Mouse (Mus musculus) hindbrain, postnatal 0 days (tissue): ENCODE measurements at regions not wholly inside any gene's neighbourhood (a gene's known extent, or its start where the extent isn't known, plus 50 kb on each side); places are given as distances from the start of the nearest gene placed in this dataset.

Experiments
- ATAC-seq: fragments of 200-750 bp; cut with Nextera tagmentation; 2 replicates; pipeline ENCODE4 v1.8.0; 2017; ENCODE audit warnings: mild to moderate bottlenecking, moderate TSS enrichment, moderate library complexity
- DNase-seq: peaks from one replicate; pipeline ENCODE4 v3.0.0-alpha.2; 2015; ENCODE audit warnings: low spot score
- H3K27ac ChIP-seq: fragments of 300-500 bp; sonication (generic); 2 replicates; pipeline ENCODE4 v1.5.1; 2014; ENCODE audit warnings: mild to moderate bottlenecking
- H3K27me3 ChIP-seq: fragments of 300-500 bp; sonication (generic); 2 replicates; pipeline ENCODE4 v1.6.1; 2014; ENCODE audit warnings: low read length, mixed read lengths; ENCODE audit not compliant: insufficient read depth
- H3K36me3 ChIP-seq: fragments of 300-500 bp; sonication (generic); 2 replicates; pipeline ENCODE4 v1.6.1; 2014; ENCODE audit warnings: low read length, mixed read lengths; ENCODE audit not compliant: insufficient read depth
- H3K4me1 ChIP-seq: fragments of 300-500 bp; sonication (generic); 2 replicates; pipeline ENCODE4 v1.6.1; 2014; ENCODE audit warnings: antibody characterized with exemption, low read length, mixed read lengths; ENCODE audit not compliant: insufficient read depth
- H3K4me2 ChIP-seq: fragments of 300-500 bp; sonication (generic); 2 replicates; pipeline ENCODE4 v1.6.1; 2014; ENCODE audit warnings: low read depth, mild to moderate bottlenecking, low read length, moderate library complexity, mixed read lengths
- H3K4me3 ChIP-seq: fragments of 300-500 bp; sonication (generic); 2 replicates; pipeline ENCODE4 v1.5.1; 2014; ENCODE audit warnings: low read length
- H3K9ac ChIP-seq: fragments of 300-500 bp; sonication (generic); replicated peaks from 2 replicates; pipeline ENCODE4 v1.6.1; 2014; ENCODE audit warnings: mild to moderate bottlenecking, low read length, moderate library complexity, mixed read lengths
- H3K9me3 ChIP-seq: fragments of 300-500 bp; sonication (generic); 2 replicates; pipeline ENCODE4 v1.6.1; 2016; ENCODE audit warnings: low read length, mixed read lengths
- CTCF ChIP-seq: IDR thresholded peaks from 2 replicates; pipeline ENCODE4 v1.5.1; 2016; ENCODE audit warnings: antibody characterized with exemption, control low read depth, low read depth
- WGBS: fragments of 180-500 bp; shearing (Covaris S2); extraction: QIAGEN DNeasy Blood & Tissue Kit; methylation state at CpG from one replicate; pipeline ENCODE4 v1.1.7; 2014; 5-methylcytosine and 5-hydroxymethylcytosine counted together

DNA sequence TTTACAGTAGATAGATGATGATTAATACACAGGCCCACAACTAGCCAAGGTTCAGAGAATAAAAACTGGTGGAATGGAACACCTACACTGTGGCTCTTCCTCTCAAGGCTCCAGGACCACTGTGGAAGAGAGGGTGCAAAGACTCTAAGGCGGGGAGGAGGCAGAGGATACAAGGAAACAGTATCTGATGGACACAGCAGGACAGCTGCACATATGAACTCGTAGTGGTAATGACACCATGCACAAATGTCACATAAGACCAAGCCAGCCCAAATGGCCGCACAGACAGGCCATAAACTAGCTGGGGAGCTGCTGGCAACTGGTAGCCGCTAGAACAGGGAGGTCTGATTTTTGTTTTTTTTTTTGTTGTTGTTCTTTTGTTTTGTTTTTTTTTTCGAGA, 197.0 kb upstream of the Serp2 start:
- H3K36me3 ChIP-seq, result no peaks in the 10 kb centered on the region
- H3K9me3 ChIP-seq, result no peaks in the 10 kb centered on the region
- no peak for DNase-seq
- H3K4me3 ChIP-seq, result no peak overlapping the region
- WGBS, result 92% methylated on average over 5 of the region's 5 CpGs
- no peak for ATAC-seq
- H3K9ac ChIP-seq, result no peak overlapping the region
- no peaks in the 10 kb centered on the region for H3K27me3 ChIP-seq
- H3K4me1 ChIP-seq, result no peaks in the 10 kb centered on the region
- H3K4me2 ChIP-seq, result no peak overlapping the region
- H3K27ac ChIP-seq, result no peak overlapping the region
- TF ChIP-seq CTCF, result no peak

DNA sequence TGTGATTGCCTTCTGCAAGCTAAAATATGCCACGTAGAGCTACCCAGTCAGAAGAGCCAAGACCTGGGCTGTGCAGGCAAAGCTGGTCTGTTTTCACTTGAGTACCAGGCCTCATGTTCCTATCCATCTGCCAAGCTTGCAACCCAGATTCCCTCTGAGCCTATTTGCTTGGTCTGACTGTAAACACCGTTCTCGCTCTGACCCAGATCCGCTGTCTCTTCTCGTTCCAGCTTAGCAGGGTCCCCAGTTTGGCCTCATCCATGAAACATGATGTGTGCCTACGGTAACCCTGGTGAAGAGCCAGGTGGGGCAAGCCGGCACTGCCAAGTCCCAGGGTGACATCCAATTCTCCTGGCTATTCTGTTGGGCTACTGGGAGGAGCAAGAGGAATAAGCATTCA, 192.5 kb upstream of the Serp2 start:
- Histone ChIP-seq H3K4me2 (no peak overlapping the region), H3K4me3 (no peak overlapping the region), H3K4me1 (no peaks in the 10 kb centered on the region), H3K27me3 (no peaks in the 10 kb centered on the region), H3K36me3 (no peaks in the 10 kb centered on the region), H3K9me3 (no peaks in the 10 kb centered on the region), H3K27ac (0 out of 2 replicates have a peak overlapping the region, but pooled peaks have one; percentile 15), H3K9ac (no peak overlapping the region)
- ATAC-seq (peak; percentile 44), DNase-seq (peak; percentile 23)
- WGBS, result 57% methylated on average over 7 of the region's 7 CpGs
- no peak for TF ChIP-seq CTCF

DNA sequence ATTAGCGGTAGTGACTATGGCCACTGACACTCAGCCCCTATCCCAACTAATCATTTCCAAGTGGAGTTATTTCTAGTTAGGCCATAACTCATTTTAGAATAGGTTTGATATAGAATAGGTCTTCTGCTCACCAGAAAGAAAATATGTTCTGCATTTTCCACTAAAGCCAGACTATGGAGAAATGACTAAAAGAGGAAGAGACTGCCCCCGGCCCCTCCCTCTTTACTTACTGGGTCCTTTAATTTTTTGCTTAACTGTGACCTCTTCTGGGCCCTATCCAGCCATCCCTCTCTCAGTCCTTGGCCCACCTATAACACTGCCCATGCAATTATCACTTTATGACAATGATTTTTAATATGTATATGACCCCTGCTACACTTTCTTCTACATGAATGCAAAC, 192.0 kb upstream of the Serp2 start:
- no peak overlapping the region for H3K9ac ChIP-seq
- H3K4me2 ChIP-seq, result no peak overlapping the region
- ATAC-seq (no peak), DNase-seq (no peak)
- no peaks in the 10 kb centered on the region for H3K4me1 ChIP-seq
- H3K27me3 ChIP-seq, result no peaks in the 10 kb centered on the region
- 0 out of 2 replicates have a peak overlapping the region, but pooled peaks have one; percentile 15 for H3K27ac ChIP-seq
- no peaks in the 10 kb centered on the region for H3K36me3 ChIP-seq
- H3K9me3 ChIP-seq, result no peaks in the 10 kb centered on the region
- WGBS, result 98% methylated on average over 2 of the region's 2 CpGs
- no peak overlapping the region for H3K4me3 ChIP-seq
- TF ChIP-seq CTCF, result no peak

DNA sequence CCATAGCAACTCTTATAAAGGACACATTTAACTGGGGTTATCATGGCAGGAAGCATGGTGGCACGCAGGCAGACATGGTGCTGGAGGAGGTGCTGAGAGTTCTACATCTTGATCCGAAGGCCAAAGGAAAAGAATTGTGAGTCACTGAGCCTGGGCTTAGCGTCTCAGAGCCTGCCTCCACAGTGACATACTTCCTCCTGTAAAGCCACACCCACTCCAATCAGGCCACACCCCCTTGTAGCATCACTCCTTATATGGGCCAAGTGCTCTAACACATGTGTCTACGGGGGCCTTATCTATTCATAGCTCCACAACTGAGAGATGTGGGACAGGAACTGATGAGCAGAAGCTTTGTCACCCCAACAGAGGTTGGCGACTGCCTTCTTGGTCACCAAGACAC, 191.1 kb upstream of the Serp2 start:
- no peaks in the 10 kb centered on the region for H3K27me3 ChIP-seq
- no peak overlapping the region for H3K9ac ChIP-seq
- no peak overlapping the region for H3K27ac ChIP-seq
- no peak overlapping the region for H3K4me3 ChIP-seq
- no peaks in the 10 kb centered on the region for H3K4me1 ChIP-seq
- no peaks in the 10 kb centered on the region for H3K9me3 ChIP-seq
- DNase-seq (no peak), ATAC-seq (no peak)
- H3K36me3 ChIP-seq, result no peaks in the 10 kb centered on the region
- no peak overlapping the region for H3K4me2 ChIP-seq
- TF ChIP-seq CTCF, result no peak
- WGBS, result 98% methylated on average over 5 of the region's 5 CpGs

DNA sequence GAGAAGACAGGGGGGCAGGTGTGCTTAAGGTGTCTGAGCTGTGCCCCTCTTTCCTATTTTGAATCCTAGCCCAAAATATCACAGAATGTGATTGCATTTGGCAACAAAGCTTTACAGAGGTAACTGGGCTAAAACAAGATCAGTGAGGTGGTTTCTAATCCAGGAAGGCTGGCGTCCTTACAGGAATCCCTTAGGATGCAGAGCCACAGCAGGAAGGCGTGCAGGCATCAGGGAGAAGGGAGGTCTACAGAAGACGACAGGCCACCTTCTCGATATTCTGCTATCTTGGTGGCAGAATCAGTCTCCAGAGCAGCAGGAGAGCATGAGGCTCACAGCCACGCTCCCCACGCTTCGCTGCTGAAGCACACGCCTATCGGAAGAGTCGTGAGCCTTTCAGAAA, 189.6 kb upstream of the Serp2 start:
- Histone ChIP-seq H3K27ac (no peak overlapping the region), H3K9me3 (no peaks in the 10 kb centered on the region), H3K4me1 (no peaks in the 10 kb centered on the region), H3K36me3 (no peaks in the 10 kb centered on the region), H3K4me2 (no peak overlapping the region), H3K4me3 (no peak overlapping the region), H3K27me3 (no peaks in the 10 kb centered on the region), H3K9ac (no peak overlapping the region)
- no peak for TF ChIP-seq CTCF
- ATAC-seq, result no peak
- WGBS, result 82% methylated on average over 10 of the region's 10 CpGs
- no peak for DNase-seq

DNA sequence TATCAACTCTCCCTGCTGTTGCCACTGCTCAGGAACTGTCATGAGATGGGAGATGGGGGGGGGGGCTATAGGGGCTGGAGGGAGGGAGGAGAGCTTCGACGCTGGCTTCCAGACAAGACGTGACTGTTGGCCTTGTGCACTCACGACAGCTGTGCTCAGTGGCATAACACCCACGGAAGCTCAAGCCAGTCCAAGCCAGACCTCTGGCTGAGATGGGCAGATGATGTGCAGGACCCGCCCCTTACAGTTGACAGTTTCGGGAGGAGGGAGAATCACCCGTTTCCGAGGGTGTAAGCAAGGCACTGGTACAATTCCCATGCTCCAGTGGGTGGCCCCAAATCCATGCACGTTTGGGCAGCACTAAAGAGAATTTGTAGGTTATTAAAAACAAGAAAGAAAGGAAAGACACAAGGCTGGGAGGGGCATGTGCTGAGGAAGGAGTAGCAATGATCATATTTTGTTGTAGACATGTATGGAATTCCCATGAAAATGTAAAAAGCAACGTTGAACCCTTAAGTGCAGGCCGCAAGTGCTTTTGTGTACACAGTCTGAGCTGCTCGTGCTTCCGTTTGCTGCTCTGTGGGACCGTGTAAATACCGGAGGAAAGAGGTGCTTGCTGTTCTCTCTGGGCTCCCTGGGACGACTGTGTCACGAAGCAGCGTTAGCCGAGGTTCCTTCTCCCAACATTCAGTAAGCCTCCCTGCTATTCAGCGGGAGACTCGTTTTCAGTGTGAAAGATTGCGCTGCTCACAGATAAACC, 188.2 kb upstream of the Serp2 start:
- Histone ChIP-seq H3K9ac (no peak overlapping the region), H3K4me3 (no peak overlapping the region), H3K36me3 (no peaks in the 10 kb centered on the region), H3K4me1 (peaks cover 1% of the 10 kb centered on the region; the same call in 1 of the 2 replicates), H3K9me3 (no peaks in the 10 kb centered on the region), H3K27ac (0 out of 2 replicates have a peak overlapping the region, but pooled peaks have one; percentile 16), H3K27me3 (no peaks in the 10 kb centered on the region), H3K4me2 (no peak overlapping the region)
- DNase-seq (peak; percentile 68), ATAC-seq (peak; percentile 71)
- TF ChIP-seq CTCF, result no peak
- 53% methylated on average over 23 of the region's 23 CpGs for WGBS

DNA sequence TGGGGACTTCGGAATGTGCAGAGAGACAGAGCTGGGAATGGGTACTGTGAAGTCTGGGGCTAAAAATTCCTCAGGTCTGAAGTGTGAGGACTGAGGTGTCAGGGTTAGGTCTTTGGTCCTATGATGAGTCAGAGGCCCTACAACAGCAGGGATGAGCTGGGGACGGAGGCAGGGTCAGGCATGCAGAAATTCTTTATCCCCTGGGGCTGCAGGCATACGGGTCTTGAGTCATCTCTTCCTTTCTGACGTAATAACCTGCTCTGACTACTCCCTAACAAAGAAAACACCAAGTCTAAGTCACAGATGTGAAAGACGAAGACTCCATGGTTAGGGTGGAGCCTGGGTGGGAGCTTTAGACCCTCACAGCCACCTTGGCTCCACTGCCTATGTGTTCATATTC, 185.6 kb upstream of the Serp2 start:
- DNase-seq (no peak), ATAC-seq (no peak)
- Histone ChIP-seq H3K4me2 (no peak overlapping the region), H3K4me3 (no peak overlapping the region), H3K9me3 (no peaks in the 10 kb centered on the region), H3K27ac (no peak overlapping the region), H3K27me3 (no peaks in the 10 kb centered on the region), H3K36me3 (no peaks in the 10 kb centered on the region), H3K4me1 (peaks cover 5% of the 10 kb centered on the region; the same call in 1 of the 2 replicates), H3K9ac (no peak overlapping the region)
- WGBS, result 86% methylated on average over 5 of the region's 5 CpGs
- no peak for TF ChIP-seq CTCF
